Comparison of ENCODE assay signal across 8 mouse cellular contexts in genomic region chr17:46384061-46384801, GRCm38 (mm10). TPM values are rescaled to one million over a fixed set of nuclear protein-coding genes. Genes with fewer than 3 reads are reported as not detected.
A peak's percentile ranks its signal among the peaks of the same experiment; 100 is the strongest.
DNase-seq lines count a peak whose midpoint lies in the region; ATAC-seq and TF ChIP-seq lines count a peak whose summit lies in the region.

No protein-coding gene starts in this region.

- H3K4me1 ChIP-seq in liver, embryonic 16.5 days (ENCODE audit: control insufficient read depth, low read depth, low read length) = peaks cover 15% of the 10 kb centered on the region
- no peaks in the 10 kb centered on the region; the same call in 1 of the 2 replicates for H3K4me1 ChIP-seq in olfactory bulb, adult 2 months (ENCODE audit: control insufficient read depth, insufficient read depth, low read length)

- no peak for TF ChIP-seq POLR2A in olfactory bulb, adult 2 months (IDR thresholded peaks at IDR 0.05; ENCODE audit: insufficient read depth, low read depth, low read length)

- no peak; the same call in 1 of the 2 replicates for ATAC-seq in liver, embryonic 16.5 days (ENCODE audit: low read depth)

- H3K4me3 ChIP-seq in liver, embryonic 16.5 days (ENCODE audit: low read depth, low read length) = peak overlapping the region; percentile 69
- peak overlapping the region; percentile 84 for H3K4me3 ChIP-seq in olfactory bulb, adult 2 months (ENCODE audit: insufficient read depth, low read depth, low read length)

- WGBS in liver, embryonic 16.5 days (ENCODE audit: insufficient replicate concordance) = under 1% methylated on average over 61 of the region's 70 CpGs
- 2% methylated on average over 70 of the region's 70 CpGs for WGBS in olfactory bulb, adult 2 months

- no peak for TF ChIP-seq CTCF in olfactory bulb, adult 2 months (IDR thresholded peaks at IDR 0.05; ENCODE audit: insufficient read depth, low read depth, low read length)

- peak; percentile 41 to 54 for DNase-seq in layer of hippocampus, postnatal 10 days (ENCODE audit: low spot score in 2 of 2)
- no peak for DNase-seq in layer of hippocampus, adult 9-11 months
- peak; percentile 25 for DNase-seq in cerebellum, adult 11-12 months
- peak; percentile 28 for DNase-seq in gastrocnemius, postnatal 14 days
- DNase-seq in kidney, adult 11 months = peak; percentile 32
- peak; percentile 38 for DNase-seq in thymus, postnatal 25 days

- H3K9me3 ChIP-seq in liver, embryonic 16.5 days (replicated peaks; ENCODE audit: control insufficient read depth, low read length) = no peaks in the 10 kb centered on the region

- peaks cover 15% of the 10 kb centered on the region for H3K27me3 ChIP-seq in liver, embryonic 16.5 days (ENCODE audit: control insufficient read depth, insufficient read depth, low read depth, low read length)

- peak overlapping the region; percentile 98 for H3K4me2 ChIP-seq in liver, embryonic 16.5 days (ENCODE audit: low read depth, low read length)

- intact Hi-C loops in gastrocnemius, postnatal 14 days (cut with DNase I; ENCODE audit: low total_unique reads) = loop anchor here (10.0 kb wide), 1 partner anchor 119 kb away; no protein-coding TSS in a partner anchor

- H3K9ac ChIP-seq in liver, embryonic 16.5 days (ENCODE audit: low read depth, low read length) = peak overlapping the region; percentile 84

- peak overlapping the region; percentile 78 for H3K27ac ChIP-seq in liver, embryonic 16.5 days (ENCODE audit: low read length)
- H3K27ac ChIP-seq in olfactory bulb, adult 2 months (ENCODE audit: insufficient read depth, low read depth, low read length) = no peak overlapping the region

- peaks cover 3% of the 10 kb centered on the region; the same call in 1 of the 2 replicates for H3K36me3 ChIP-seq in liver, embryonic 16.5 days (ENCODE audit: control insufficient read depth, insufficient read depth)

RNA-seq across cellular contexts. Expression of gene Zfp318, which starts 0.7 kb away (rescaled TPM):
- 10 to 100 TPM; 78.1 to 81.5 TPM for total RNA-seq in layer of hippocampus, postnatal 10 days (2021)
- 10 to 100 TPM; 12.8 to 13.6 TPM for total RNA-seq in gastrocnemius, postnatal 14 days (2021)
- polyA plus RNA-seq in liver, embryonic 16.5 days (2015; fragmentation: Nextera tagmentation; extraction: Ambion mirVana) = 0.78 and 1.3 TPM in 2 replicates
- polyA plus RNA-seq in olfactory bulb, adult 2 months (2012; ENCODE audit: insufficient read depth, insufficient read length, low replicate concordance, missing spikeins) = not detected in 2 replicates

RNA-seq across cellular contexts. Expression of gene Crip3, which starts 44.5 kb away (rescaled TPM):
- 1 to 10 TPM; 3.0 to 4.4 TPM for total RNA-seq in layer of hippocampus, postnatal 10 days (2021)
- 1 to 10 TPM in 1 of 2 experiments, under 1 TPM in 1; 0.78 to 1.7 TPM for total RNA-seq in gastrocnemius, postnatal 14 days (2021)
- not detected in 2 replicates for polyA plus RNA-seq in liver, embryonic 16.5 days (2015; fragmentation: Nextera tagmentation; extraction: Ambion mirVana)
- not detected in 2 replicates for polyA plus RNA-seq in olfactory bulb, adult 2 months (2012; ENCODE audit: insufficient read depth, insufficient read length, low replicate concordance, missing spikeins)

RNA-seq across cellular contexts. Expression of gene Slc22a7, which starts 54.0 kb away (rescaled TPM):
- under 1 TPM; 0.48 to 0.76 TPM for total RNA-seq in layer of hippocampus, postnatal 10 days (2021)
- total RNA-seq in gastrocnemius, postnatal 14 days (2021) = not detected
- 0.06 TPM in 1 of 2 replicates, not detected in the other for polyA plus RNA-seq in liver, embryonic 16.5 days (2015; fragmentation: Nextera tagmentation; extraction: Ambion mirVana)
- not detected in 2 replicates for polyA plus RNA-seq in olfactory bulb, adult 2 months (2012; ENCODE audit: insufficient read depth, insufficient read length, low replicate concordance, missing spikeins)

RNA-seq across cellular contexts. Expression of gene Abcc10, which starts 56.1 kb away (rescaled TPM):
- 1 to 10 TPM; 9.3 to 9.6 TPM for total RNA-seq in layer of hippocampus, postnatal 10 days (2021)
- total RNA-seq in gastrocnemius, postnatal 14 days (2021) = 1 to 10 TPM; 2.3 to 2.8 TPM
- polyA plus RNA-seq in liver, embryonic 16.5 days (2015; fragmentation: Nextera tagmentation; extraction: Ambion mirVana) = 1.7 and 2.0 TPM in 2 replicates
- not detected in 2 replicates for polyA plus RNA-seq in olfactory bulb, adult 2 months (2012; ENCODE audit: insufficient read depth, insufficient read length, low replicate concordance, missing spikeins)

Comparison
In these comparisons a context has a peak if more than half of its experiments do, and no peak if none do; other contexts are left out.
1. RNA of gene Zfp318, which starts 0.7 kb away (total RNA-seq): 78.1 to 81.5 TPM in layer of hippocampus, postnatal 10 days; 12.8 to 13.6 TPM in gastrocnemius, postnatal 14 days; every median in the first group is over 4 times any median in the second.